Mouse (Mus musculus): Measurements from ENCODE around the gene Med20. TPM values are rescaled to one million over a fixed set of nuclear protein-coding genes. Genes with fewer than 3 reads are reported as not detected.
"Not testable (repeated sequence)": the region's sequence is repeated elsewhere in the genome, so short reads cannot be mapped to it uniquely, and the experiment has no call there.

Gene Med20
- total RNA-seq, 1 experiment from 2014 or later = 18.0 TPM

GRCm38 (mm10) chr17:47616652-47617051 is 5.3 kb downstream of the Med20 start:
- no peak for ATAC-seq (replicated peaks in 1 of 2; ENCODE audit: insufficient read depth in 1 of 2, low FRiP score in 2 of 2, low TSS enrichment in 1 of 2, low read depth in 1 of 2, poor library complexity in 2 of 2, severe bottlenecking in 2 of 2)

GRCm38 (mm10) chr17:47617605-47618307 is 6.4 kb downstream of the Med20 start:
- peak in 1 of 2 experiments; percentile 57; a peak in 1 of 4 replicates for ATAC-seq (replicated peaks in 1 of 2; ENCODE audit: insufficient read depth in 1 of 2, low FRiP score in 2 of 2, low TSS enrichment in 1 of 2, low read depth in 1 of 2, poor library complexity in 2 of 2, severe bottlenecking in 2 of 2)

GRCm38 (mm10) chr17:47618556-47619311 is 7.4 kb downstream of the Med20 start:
- no peak for ATAC-seq (replicated peaks in 1 of 2; ENCODE audit: insufficient read depth in 1 of 2, low FRiP score in 2 of 2, low TSS enrichment in 1 of 2, low read depth in 1 of 2, poor library complexity in 2 of 2, severe bottlenecking in 2 of 2)

GRCm38 (mm10) chr17:47622912-47623554 is 11.7 kb downstream of the Med20 start:
- ATAC-seq (replicated peaks in 1 of 2; ENCODE audit: insufficient read depth in 1 of 2, low FRiP score in 2 of 2, low TSS enrichment in 1 of 2, low read depth in 1 of 2, poor library complexity in 2 of 2, severe bottlenecking in 2 of 2) = no peak

- not testable (repeated sequence) for ATAC-seq (replicated peaks in 1 of 2; ENCODE audit: insufficient read depth in 1 of 2, low FRiP score in 2 of 2, low TSS enrichment in 1 of 2, low read depth in 1 of 2, poor library complexity in 2 of 2, severe bottlenecking in 2 of 2)
Observed at GRCm38 (mm10) chr17:47624572-47624971, 13.2 kb downstream of the Med20 start.

- ATAC-seq (replicated peaks in 1 of 2; ENCODE audit: insufficient read depth in 1 of 2, low FRiP score in 2 of 2, low TSS enrichment in 1 of 2, low read depth in 1 of 2, poor library complexity in 2 of 2, severe bottlenecking in 2 of 2) = no peak
Observed at GRCm38 (mm10) chr17:47625088-47625487, 13.7 kb downstream of the Med20 start.

GRCm38 (mm10) chr17:47626031-47626430 is 14.6 kb downstream of the Med20 start:
- no peak for ATAC-seq (replicated peaks in 1 of 2; ENCODE audit: insufficient read depth in 1 of 2, low FRiP score in 2 of 2, low TSS enrichment in 1 of 2, low read depth in 1 of 2, poor library complexity in 2 of 2, severe bottlenecking in 2 of 2)

- no peak for ATAC-seq (replicated peaks in 1 of 2; ENCODE audit: insufficient read depth in 1 of 2, low FRiP score in 2 of 2, low TSS enrichment in 1 of 2, low read depth in 1 of 2, poor library complexity in 2 of 2, severe bottlenecking in 2 of 2)
Observed at GRCm38 (mm10) chr17:47627791-47628190, 16.4 kb downstream of the Med20 start.

- peak; percentile 86 to 92 for ATAC-seq (replicated peaks in 1 of 2; ENCODE audit: insufficient read depth in 1 of 2, low FRiP score in 2 of 2, low TSS enrichment in 1 of 2, low read depth in 1 of 2, poor library complexity in 2 of 2, severe bottlenecking in 2 of 2)
Observed at GRCm38 (mm10) chr17:47628851-47629676, 17.7 kb downstream of the Med20 start.

GRCm38 (mm10) chr17:47629717-47630677 is 18.6 kb downstream of the Med20 start:
- ATAC-seq (replicated peaks in 1 of 2; ENCODE audit: insufficient read depth in 1 of 2, low FRiP score in 2 of 2, low TSS enrichment in 1 of 2, low read depth in 1 of 2, poor library complexity in 2 of 2, severe bottlenecking in 2 of 2) = peak; percentile 9 to 12; a peak in 3 of 4 replicates

GRCm38 (mm10) chr17:47630678-47631065 is 19.3 kb downstream of the Med20 start, which contains the start of gene Usp49:
Gene Usp49 (plus strand): TSS chr17:47630690.
- ATAC-seq (replicated peaks in 1 of 2; ENCODE audit: insufficient read depth in 1 of 2, low FRiP score in 2 of 2, low TSS enrichment in 1 of 2, low read depth in 1 of 2, poor library complexity in 2 of 2, severe bottlenecking in 2 of 2) = no peak

- ATAC-seq (replicated peaks in 1 of 2; ENCODE audit: insufficient read depth in 1 of 2, low FRiP score in 2 of 2, low TSS enrichment in 1 of 2, low read depth in 1 of 2, poor library complexity in 2 of 2, severe bottlenecking in 2 of 2) = no peak
Observed at GRCm38 (mm10) chr17:47632181-47632840, 20.9 kb downstream of the Med20 start.

- no peak for ATAC-seq (replicated peaks in 1 of 2; ENCODE audit: insufficient read depth in 1 of 2, low FRiP score in 2 of 2, low TSS enrichment in 1 of 2, low read depth in 1 of 2, poor library complexity in 2 of 2, severe bottlenecking in 2 of 2)
Observed at GRCm38 (mm10) chr17:47633999-47634770, 22.8 kb downstream of the Med20 start.

GRCm38 (mm10) chr17:47642992-47643391 is 31.6 kb downstream of the Med20 start:
- no peak for ATAC-seq (replicated peaks in 1 of 2; ENCODE audit: insufficient read depth in 1 of 2, low FRiP score in 2 of 2, low TSS enrichment in 1 of 2, low read depth in 1 of 2, poor library complexity in 2 of 2, severe bottlenecking in 2 of 2)

GRCm38 (mm10) chr17:47646683-47647082 is 35.3 kb downstream of the Med20 start:
- peak; percentile 56 to 74; a peak in 3 of 4 replicates for ATAC-seq (replicated peaks in 1 of 2; ENCODE audit: insufficient read depth in 1 of 2, low FRiP score in 2 of 2, low TSS enrichment in 1 of 2, low read depth in 1 of 2, poor library complexity in 2 of 2, severe bottlenecking in 2 of 2)

Measured in hematopoietic stem cell, adult 5-6 weeks (primary cell).